Mouse (Mus musculus) c-Kit-positive CD71-negative TER-119-negative erythroid progenitor cells, embryonic 14.5 days (primary cell): ENCODE measurements around the gene Gm42372.
A peak's percentile ranks its signal among the peaks of the same experiment; 100 is the strongest.
"Not testable (repeated sequence)": the region's sequence is repeated elsewhere in the genome, so short reads cannot be mapped to it uniquely, and the experiment has no call there.

ENCODE experiments used
- DNase-seq: peaks from one replicate; pipeline ENCODE4 v3.0.0-alpha.2; 2013; ENCODE audit warnings: low read depth

Gene Gm42372

DNA sequence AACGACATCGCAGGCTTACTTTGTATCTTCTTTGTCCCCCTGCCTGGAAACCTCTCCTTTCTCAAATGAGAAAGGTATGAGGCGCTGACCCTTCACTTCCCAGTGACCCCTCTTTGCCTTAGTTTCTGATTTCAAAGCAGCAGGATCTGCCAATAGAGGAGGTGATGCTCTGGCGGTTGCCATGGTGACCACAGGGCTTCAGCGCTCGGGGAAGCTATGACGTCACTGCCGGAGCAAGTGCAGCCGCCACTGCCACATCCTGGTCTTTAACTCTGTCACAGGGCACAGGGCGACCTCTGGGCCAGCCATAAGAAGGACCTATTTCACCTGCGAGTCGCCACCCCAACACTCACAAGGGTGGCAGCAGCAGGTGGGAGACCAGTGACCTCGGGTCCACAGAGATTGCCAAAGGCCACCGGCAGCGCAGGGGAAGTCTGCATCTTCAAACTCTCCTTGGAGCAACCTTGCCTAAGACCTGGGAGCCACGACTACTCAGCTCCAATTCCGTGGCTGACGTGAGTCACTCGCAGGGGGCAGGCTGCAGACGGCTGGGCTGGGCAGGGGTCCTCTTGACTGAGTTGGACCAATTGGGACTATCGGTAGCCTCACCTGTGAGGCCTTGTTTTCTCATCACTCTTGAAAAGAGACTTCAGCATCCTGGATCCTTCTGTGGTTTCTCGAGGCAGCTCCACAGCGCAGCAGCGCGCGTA lies at the start of gene Gm42372:
Gene Gm42372, plus strand, starts transcription at position 228 of the 710 bp plus-strand sequence.
- DNase-seq, result no peak

DNA sequence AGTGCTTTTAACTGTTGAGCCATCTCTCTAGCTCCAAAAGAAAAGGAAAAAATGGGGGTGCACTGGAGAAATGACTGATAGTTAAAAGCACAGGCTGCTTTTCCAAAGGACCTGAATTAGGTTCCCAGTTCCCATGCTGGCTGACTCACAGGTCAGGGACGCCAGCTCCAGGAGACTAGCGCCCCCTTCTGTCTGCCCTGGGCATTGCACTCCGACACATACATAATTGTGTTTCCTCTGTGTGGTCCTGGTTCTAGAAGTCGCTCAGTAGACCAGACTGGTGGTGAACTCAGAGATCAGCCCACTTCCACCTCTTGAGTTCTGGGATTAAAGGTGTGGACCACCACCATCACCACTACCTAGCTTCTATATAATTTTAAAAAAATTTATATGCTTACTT lies 45.6 kb upstream of the Gm42372 start:
- DNase-seq, result no peak

GRCm38 (mm10) chr7:16938117-16938791 lies 44.6 kb upstream of the Gm42372 start:
- DNase-seq, result no peak

GRCm38 (mm10) chr7:16940292-16940691 lies 42.6 kb upstream of the Gm42372 start:
- no peak for DNase-seq

DNA sequence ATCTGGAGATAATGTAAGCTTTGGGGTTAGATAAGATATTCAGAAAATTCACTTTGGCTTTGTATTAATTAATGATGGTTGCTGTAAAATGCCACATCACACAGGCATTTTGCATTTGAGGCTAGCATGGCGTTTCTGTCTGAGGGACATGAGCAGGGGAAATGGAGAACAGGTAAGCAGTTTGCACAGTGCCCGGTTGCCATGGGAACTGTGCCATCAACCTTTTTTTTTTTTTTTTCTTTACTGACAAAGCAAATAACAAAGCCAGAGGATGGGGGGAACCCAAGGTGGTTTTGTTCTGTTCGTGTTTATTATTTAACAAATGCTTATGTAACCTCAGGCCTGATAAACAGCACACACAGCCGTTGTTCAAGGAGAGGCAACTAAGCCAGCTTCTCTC lies 40.0 kb upstream of the Gm42372 start:
- DNase-seq, result no peak

- DNase-seq, result no peak
These were observed 38.7 kb upstream of the Gm42372 start, which contains the start of gene Pnmal2 for GRCm38 (mm10) chr7:16944061-16944807. Pnmal2 (plus strand) TSS chr7:16944682.

DNA sequence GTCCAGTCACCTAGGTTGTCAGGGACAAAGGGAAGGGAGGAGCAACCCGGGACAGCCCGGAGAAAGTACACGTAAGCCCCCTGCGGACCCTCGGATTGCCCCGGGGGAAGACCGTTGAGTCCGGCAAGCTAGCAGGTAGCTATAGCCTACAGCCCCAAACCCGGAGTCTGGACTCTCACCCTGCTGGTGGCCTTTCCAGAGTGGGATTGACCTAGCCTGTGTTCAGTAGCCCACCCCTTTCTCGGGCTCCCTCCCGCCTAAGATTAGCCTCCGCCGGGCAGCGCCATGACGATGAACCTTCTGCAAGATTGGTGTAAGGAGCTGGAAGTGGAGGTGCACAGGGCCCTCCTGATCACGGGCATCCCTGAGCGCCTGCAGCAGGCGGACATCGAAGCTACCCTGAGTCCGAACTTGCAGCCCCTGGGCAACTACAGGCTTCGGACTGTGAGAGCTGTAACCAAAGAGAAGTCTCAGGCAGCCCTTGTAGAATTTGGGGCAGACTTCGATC lies 38.0 kb upstream of the Gm42372 start:
- DNase-seq, result no peak

- DNase-seq, result no peak
These were observed 37.5 kb upstream of the Gm42372 start for GRCm38 (mm10) chr7:16945419-16945818.

GRCm38 (mm10) chr7:16946441-16947348 lies 36.2 kb upstream of the Gm42372 start:
- DNase-seq, result no peak

DNA sequence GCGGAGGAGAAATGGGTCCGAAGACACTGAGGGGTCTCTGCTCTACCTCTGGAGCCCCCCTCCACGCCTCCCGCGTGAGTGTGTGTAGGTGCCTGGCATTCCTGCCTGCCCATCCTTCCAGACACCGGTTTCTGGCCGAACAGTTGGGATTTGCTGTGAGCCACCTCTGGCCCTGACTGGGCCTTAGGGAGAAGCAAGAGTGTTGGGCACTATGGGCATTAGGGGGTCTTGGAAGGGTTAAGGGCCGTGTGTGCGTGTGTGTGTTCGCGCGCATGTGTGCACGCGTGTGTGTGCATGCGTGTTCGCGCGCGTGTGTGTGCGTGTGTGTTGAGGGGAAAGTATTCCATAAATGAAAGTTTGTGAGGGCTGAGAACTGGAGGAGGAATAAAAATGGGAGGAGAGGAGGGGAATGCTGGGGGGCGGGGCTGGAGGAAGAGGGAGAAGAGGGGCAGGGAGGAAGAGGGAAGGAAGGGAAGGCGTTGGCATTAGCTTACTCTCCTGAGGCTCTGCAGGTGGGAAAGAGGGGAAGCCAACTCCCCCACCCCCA lies 35.5 kb upstream of the Gm42372 start:
- no peak for DNase-seq

GRCm38 (mm10) chr7:16947959-16948361 lies 34.9 kb upstream of the Gm42372 start:
- no peak for DNase-seq

DNA sequence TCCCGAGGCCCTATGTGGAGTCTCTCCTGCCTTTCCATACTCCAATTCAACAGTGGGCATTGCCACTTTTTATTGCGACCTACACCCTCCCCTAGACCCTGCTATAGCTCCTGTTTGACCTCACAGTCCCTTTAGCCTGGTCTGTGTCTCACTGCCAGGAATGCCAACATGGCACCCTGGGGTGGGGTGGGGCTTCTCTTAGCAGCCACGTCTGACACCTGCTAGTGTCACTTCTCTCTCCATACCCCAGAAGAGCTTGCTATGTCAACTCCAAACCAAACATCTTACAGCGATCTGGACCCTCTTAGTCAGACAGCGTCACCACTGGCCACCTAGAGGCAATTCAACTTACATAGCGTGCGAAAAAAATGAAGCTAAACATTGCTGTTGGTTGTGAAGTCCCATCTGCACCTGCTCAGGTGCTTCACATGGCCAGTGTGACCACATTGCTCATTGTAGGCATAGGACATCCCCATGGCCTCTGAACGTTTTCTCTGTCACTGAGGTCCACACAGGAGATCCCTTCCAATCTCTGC lies 33.9 kb upstream of the Gm42372 start:
- no peak for DNase-seq

GRCm38 (mm10) chr7:16949908-16950841 lies 32.7 kb upstream of the Gm42372 start:
- DNase-seq, result peak; percentile 55

DNA sequence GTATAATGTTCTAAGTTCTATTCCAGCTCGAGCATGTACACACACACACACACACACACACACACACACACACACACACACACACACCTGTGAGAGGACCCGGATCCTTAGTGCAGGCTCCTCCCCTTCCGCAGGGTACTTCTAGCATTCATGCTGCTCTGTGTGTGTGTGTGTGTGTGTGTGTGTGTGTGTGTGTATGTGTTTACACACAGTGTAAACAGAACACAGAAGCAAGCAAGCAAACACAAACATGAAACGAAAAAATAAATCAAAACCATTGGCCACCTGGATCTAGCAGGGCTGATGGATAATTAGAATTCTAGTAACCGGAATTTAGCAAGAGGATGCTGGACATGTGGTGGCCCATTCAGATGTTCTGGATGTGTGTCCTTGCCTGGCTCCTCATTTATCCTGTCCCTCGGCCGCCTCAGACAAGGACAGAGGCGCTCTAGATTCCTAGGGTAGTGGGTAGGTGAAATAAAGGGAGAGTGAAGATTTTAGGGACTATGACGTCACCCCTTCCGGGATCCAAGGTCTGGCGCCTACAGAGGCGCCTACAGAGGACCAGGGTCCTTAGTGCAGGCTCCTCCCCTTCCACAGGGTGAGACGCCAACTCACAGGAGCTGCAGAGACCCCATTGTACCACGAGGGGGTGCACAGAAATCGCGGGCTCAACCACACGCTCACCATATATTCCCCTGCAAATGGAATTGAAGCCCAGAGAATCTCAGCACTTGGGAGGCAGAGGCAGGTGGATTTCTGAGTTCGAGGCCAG lies 31.8 kb upstream of the Gm42372 start:
- DNase-seq, result peak; percentile 78

- not testable (repeated sequence) for DNase-seq
These were observed 29.1 kb upstream of the Gm42372 start for GRCm38 (mm10) chr7:16953776-16954175.

DNA sequence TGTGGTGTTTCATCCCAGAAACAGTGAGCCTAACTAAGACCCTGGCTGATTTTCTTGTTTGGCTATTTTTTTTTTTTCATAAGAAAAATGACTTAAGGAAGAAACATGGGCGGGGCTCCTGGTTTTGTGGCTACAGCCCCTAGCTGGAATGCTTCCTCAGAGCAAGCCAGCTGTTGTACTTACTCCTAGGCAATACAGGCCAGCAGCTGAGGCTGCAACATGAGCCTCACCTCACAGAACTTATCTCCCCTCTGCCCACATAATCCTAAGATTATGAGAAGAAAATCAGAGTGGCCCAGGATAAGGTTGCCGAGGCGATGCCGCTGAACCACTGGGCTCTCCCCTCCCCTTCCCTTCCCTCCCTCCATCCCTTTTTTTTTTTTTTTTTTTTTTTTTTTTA lies 27.2 kb upstream of the Gm42372 start:
- no peak for DNase-seq

DNA sequence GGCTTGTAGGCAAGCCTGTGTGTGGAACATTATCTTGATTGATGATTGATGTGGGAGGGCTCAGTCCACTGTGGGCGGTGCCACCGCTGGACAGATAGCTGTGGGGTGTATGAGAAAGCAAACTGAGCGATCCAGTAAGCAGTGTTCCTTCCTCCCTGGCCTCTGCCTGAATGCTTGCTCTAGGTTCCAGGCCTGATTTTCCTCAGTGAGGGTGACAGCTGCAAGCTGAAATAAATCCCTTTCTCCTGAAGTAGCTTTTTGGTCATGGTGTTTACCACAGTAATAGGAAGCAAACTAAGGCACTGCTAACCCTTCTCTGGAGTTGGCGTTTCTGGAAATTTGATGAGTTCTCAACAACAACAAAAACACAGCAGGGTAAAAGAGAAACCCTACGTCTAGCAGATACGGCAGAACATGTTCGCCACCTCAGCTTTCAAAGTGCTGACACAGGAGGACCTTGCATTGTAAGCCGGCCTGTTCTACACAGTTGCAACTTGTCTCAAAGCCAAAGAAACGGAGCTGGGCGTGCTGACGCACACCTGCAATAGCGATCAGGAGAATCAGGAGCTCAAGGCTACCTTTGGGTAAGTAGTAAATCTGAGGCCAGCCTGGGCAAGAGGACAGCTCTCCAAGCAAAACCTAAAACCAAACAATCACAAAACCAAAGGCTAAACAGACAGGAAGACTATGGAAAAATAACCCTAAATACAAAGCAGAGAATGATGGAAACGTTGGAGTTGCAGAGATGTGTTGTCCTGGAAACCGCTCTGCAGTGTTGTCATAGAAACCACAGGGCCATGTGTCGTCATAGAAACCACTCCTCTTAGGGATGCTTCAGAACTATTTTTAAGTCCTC lies 26.2 kb upstream of the Gm42372 start:
- no peak for DNase-seq

- DNase-seq, result no peak
These were observed 23.2 kb upstream of the Gm42372 start, which contains the start of gene Pnmal1 for GRCm38 (mm10) chr7:16959539-16960187. Pnmal1 (plus strand) TSS chr7:16959679.
